Mouse (Mus musculus) ES-E14 (cell line): Measurements from ENCODE around the gene Ube2b. TPM values are rescaled to one million over a fixed set of nuclear protein-coding genes. Genes with fewer than 3 reads are reported as not detected.

Source experiments
- DNase-seq: peaks from one replicate; pipeline ENCODE4 v3.0.0-alpha.2; 2013; ENCODE audit warnings: low read depth, low spot score
- H3K27ac ChIP-seq: 2 replicates; pipeline ENCODE4 v1.5.1; 2012; ENCODE audit warnings: low read depth, mild to moderate bottlenecking, low read length, moderate library complexity, mixed read lengths; ENCODE audit not compliant: poor library complexity, insufficient read depth, severe bottlenecking
- H3K36me3 ChIP-seq: 2 replicates; pipeline ENCODE4 v1.6.1; 2012; ENCODE audit warnings: mild to moderate bottlenecking, low read length, moderate library complexity, mixed read lengths; ENCODE audit not compliant: control insufficient read depth, poor library complexity, insufficient read depth, severe bottlenecking
- H3K4me1 ChIP-seq, 2 experiments: fragments of 150-350 bp in 1 of 2; sonication (generic) in 1 of 2; 2 replicates each; pipeline ENCODE4 v1.6.1; 2012; ENCODE audit warnings: low read length in 2 of 2, mild to moderate bottlenecking in 1 of 2, mixed read lengths in 1 of 2; ENCODE audit not compliant: control insufficient read depth in 2 of 2, insufficient read depth in 2 of 2, poor library complexity in 1 of 2
- H3K4me3 ChIP-seq, 2 experiments: fragments of 150-350 bp in 1 of 2; sonication (generic) in 1 of 2; 2 replicates each; pipeline ENCODE4 v1.5.1; 2012; ENCODE audit warnings: low read length in 2 of 2, low read depth in 1 of 2, mild to moderate bottlenecking in 1 of 2, mixed read lengths in 1 of 2; ENCODE audit not compliant: insufficient read depth in 1 of 2, poor library complexity in 1 of 2, severe bottlenecking in 1 of 2
- H3K9ac ChIP-seq: 2 replicates; pipeline ENCODE4 v1.6.1; 2012; ENCODE audit warnings: low read depth, mild to moderate bottlenecking, low read length, mixed read lengths; ENCODE audit not compliant: poor library complexity, insufficient read depth, severe bottlenecking
- H3K9me3 ChIP-seq: fragments of 150-350 bp; sonication (generic); 2 replicates; pipeline ENCODE4 v1.6.1; 2012; ENCODE audit warnings: low read depth, mild to moderate bottlenecking, low read length; ENCODE audit not compliant: control insufficient read depth, insufficient read depth
- CHD2 ChIP-seq: IDR thresholded peaks from 2 replicates; pipeline ENCODE4 v1.6.1; 2014; ENCODE audit warnings: mild to moderate bottlenecking, low read depth, low read length, inconsistent platforms
- HCFC1 ChIP-seq: IDR thresholded peaks from 2 replicates; pipeline ENCODE4 v1.6.1; 2012; ENCODE audit warnings: low read length, inconsistent platforms, borderline replicate concordance; ENCODE audit not compliant: insufficient read depth
- MAFK ChIP-seq: IDR thresholded peaks from 2 replicates; pipeline ENCODE4 v1.6.1; 2014; ENCODE audit warnings: mild to moderate bottlenecking, low read depth, low read length, inconsistent platforms; ENCODE audit not compliant: insufficient read depth
- ZC3H11A ChIP-seq: IDR thresholded peaks from 2 replicates; pipeline ENCODE4 v1.6.1; 2012; ENCODE audit warnings: low read depth, mild to moderate bottlenecking, inconsistent platforms, low read length, borderline replicate concordance
- ZNF384 ChIP-seq: IDR thresholded peaks from 2 replicates; pipeline ENCODE4 v1.6.1; 2012; ENCODE audit warnings: low read depth, low read length, inconsistent platforms
- in situ Hi-C, 2 experiments: fragments of 600-800 bp; cut with MboI; formaldehyde crosslinking; loops; one replicate each; pipeline ENCODE4 v1.15.1; 2025; ENCODE audit warnings: low sequenced_read_pairs in 2 of 2, inconsistent platforms in 1 of 2; ENCODE audit not compliant: unreplicated experiment in 2 of 2
- total RNA-seq: library from RNA; depleted of rRNA; stranded (reverse); fragments of 300-350 nt; gene quantifications from 2 replicates; pipeline ENCODE4 v1.2.3, GENCODE M21; 2012; rRNA removed

Ube2b gene
- total RNA-seq, 1 experiment, result 58.3 TPM

DNA sequence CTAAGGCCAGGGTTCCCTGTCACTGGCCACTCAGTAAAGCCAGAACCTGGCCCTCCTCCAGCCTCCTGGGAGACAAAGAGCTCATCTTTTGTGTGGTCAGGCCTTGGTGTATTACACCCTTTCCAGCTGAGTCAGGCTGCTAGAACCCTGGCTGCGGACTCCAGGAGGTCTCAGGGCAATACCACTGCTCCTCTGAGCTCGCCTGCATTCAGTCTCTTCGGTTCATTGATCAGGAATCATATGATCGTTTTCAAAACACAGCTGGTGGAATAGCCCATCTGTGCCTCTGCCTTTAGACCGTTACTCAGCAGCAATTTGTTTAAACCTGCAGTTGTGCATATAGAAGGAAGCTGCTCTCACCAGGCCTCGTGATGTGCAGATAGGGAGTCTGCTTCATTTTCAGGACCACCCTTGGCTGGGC, 63.2 kb downstream of the Ube2b start:
- Histone ChIP-seq H3K27ac (no peak overlapping the region), H3K36me3 (no peaks in the 10 kb centered on the region), H3K9ac (no peak overlapping the region), H3K4me3 (no peak overlapping the region), H3K4me1 (peaks cover 1 to 6% of the 10 kb centered on the region in 2 experiments; a peak in 1 of 4 replicates), H3K9me3 (no peaks in the 10 kb centered on the region)
- in situ Hi-C loops, result no loop called here
- TF ChIP-seq ZNF384, result no peak
- TF ChIP-seq HCFC1, result no peak
- TF ChIP-seq ZC3H11A, result no peak
- TF ChIP-seq CHD2, result no peak
- TF ChIP-seq MAFK, result no peak
- DNase-seq, result no peak

GRCm38 (mm10) chr11:51935636-51936434, 64.7 kb downstream of the Ube2b start:
- H3K9me3 ChIP-seq, result no peaks in the 10 kb centered on the region
- peaks cover 1 to 6% of the 10 kb centered on the region in 2 experiments; a peak in 1 of 4 replicates for H3K4me1 ChIP-seq
- H3K36me3 ChIP-seq, result no peaks in the 10 kb centered on the region
- in situ Hi-C loops, result no loop called here
- no peak overlapping the region; the same call in 1 of the 2 replicates for H3K27ac ChIP-seq
- TF ChIP-seq MAFK (no peak), ZC3H11A (no peak), ZNF384 (no peak), HCFC1 (no peak), CHD2 (no peak)
- H3K9ac ChIP-seq, result no peak overlapping the region
- H3K4me3 ChIP-seq, result no peak overlapping the region
- DNase-seq, result no peak

Other genes with a start within 250 kb of the Ube2b start
- 9.3 and 10.9 TPM in 2 replicates for gene Sec24a, start 237.1 kb downstream of the Ube2b start, total RNA-seq
- 86.0 and 86.1 TPM in 2 replicates for gene Sar1b, start 237.1 kb downstream of the Ube2b start, total RNA-seq
- gene Jade2, start 143.1 kb downstream of the Ube2b start, total RNA-seq, result 11.5 and 11.8 TPM in 2 replicates
- gene Cdkn2aipnl, start 33.1 kb downstream of the Ube2b start, total RNA-seq, result 49.4 and 61.7 TPM in 2 replicates
- 3.6 and 4.6 TPM in 2 replicates for gene Cdkl3, start 3.5 kb upstream of the Ube2b start, total RNA-seq
- 51.1 and 70.4 TPM in 2 replicates for gene Ppp2ca, start 97.9 kb upstream of the Ube2b start, total RNA-seq
- gene Olfr1373, start 144.8 kb upstream of the Ube2b start, total RNA-seq, result not detected in 2 replicates
- gene Olfr1371, start 213.2 kb upstream of the Ube2b start, total RNA-seq, result not detected in 2 replicates
- gene Skp1a, start 231.2 kb upstream of the Ube2b start, total RNA-seq, result 204 and 317 TPM in 2 replicates